Mouse (Mus musculus): ENCODE measurements around the gene Icam4. TPM values are rescaled to one million over a fixed set of nuclear protein-coding genes. Genes with fewer than 3 reads are reported as not detected.
"Not testable (repeated sequence)": the region's sequence is repeated elsewhere in the genome, so short reads cannot be mapped to it uniquely, and the experiment has no call there.

Icam4 gene
- polyA plus RNA-seq, 1 experiment: 1.8 TPM

- no peak for DNase-seq
- no peak for TF ChIP-seq CTCF (IDR thresholded peaks at IDR 0.05; ENCODE audit: insufficient read depth, low read length)
- TF ChIP-seq POLR2A (IDR thresholded peaks at IDR 0.05; ENCODE audit: borderline replicate concordance, extremely low read depth, low read depth, low read length): no peak
- Histone ChIP-seq H3K4me3 (replicated peaks; ENCODE audit: extremely low read depth, low read depth, low read length) (no peak overlapping the region), H3K4me1 (ENCODE audit: control insufficient read depth, insufficient read depth, low read length) (no peaks in the 10 kb centered on the region)
- 72% methylated on average over 3 of the region's 3 CpGs for WGBS
Measured at GRCm38 (mm10) chr9:21039779-21040178, 10.6 kb downstream of the Icam4 start.

DNA sequence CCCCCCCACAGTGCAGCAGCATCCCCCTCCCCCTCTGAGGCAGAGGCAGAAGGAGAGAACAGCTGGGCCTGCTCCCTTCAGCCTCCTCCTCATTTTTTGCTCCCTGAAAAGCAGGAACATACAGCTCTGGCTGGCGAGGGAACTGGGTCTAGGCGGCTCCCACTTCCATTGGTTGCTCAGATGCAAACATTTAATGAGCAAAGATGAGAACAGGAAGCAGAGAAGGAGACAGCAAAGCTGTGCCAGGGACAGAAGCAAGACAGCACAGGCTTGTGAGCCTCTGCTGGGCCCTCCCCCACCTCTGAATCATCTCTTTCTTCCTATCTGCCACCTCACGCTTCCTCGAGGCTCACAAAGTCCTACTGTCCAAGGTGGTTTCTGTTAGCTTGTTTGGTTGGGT, 12.1 kb downstream of the Icam4 start:
- no peak for DNase-seq
- no peak for TF ChIP-seq CTCF (IDR thresholded peaks at IDR 0.05; ENCODE audit: insufficient read depth, low read length)
- no peak for TF ChIP-seq POLR2A (IDR thresholded peaks at IDR 0.05; ENCODE audit: borderline replicate concordance, extremely low read depth, low read depth, low read length)
- WGBS: 51% methylated on average over 4 of the region's 4 CpGs
- H3K4me1 ChIP-seq (ENCODE audit: control insufficient read depth, insufficient read depth, low read length): no peaks in the 10 kb centered on the region
- H3K4me3 ChIP-seq (replicated peaks; ENCODE audit: extremely low read depth, low read depth, low read length): no peak overlapping the region

DNA sequence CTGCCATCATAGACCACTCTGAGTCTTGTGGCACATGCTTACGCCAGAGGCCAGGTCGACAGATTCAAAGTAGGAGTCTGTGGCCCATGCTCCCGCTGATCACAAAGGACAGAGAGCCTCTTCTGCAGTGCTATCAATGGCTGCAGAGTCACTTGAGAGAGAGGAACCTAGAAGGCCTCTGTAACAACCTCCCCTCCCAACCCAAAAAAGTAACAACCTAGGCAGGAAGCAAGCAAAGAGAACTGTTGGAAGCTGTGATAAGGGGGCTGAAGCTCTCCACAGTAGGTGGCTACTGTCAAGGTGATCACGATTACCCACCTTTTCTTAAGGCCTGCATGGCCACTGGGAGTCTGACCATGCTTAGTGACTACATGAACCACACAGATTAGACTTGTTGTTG, 14.4 kb downstream of the Icam4 start:
- Histone ChIP-seq H3K4me3 (replicated peaks; ENCODE audit: extremely low read depth, low read depth, low read length) (no peak overlapping the region), H3K4me1 (ENCODE audit: control insufficient read depth, insufficient read depth, low read length) (no peaks in the 10 kb centered on the region)
- no peak for DNase-seq
- WGBS: 80% methylated on average over 4 of the region's 4 CpGs
- TF ChIP-seq CTCF (IDR thresholded peaks at IDR 0.05; ENCODE audit: insufficient read depth, low read length) (no peak), POLR2A (IDR thresholded peaks at IDR 0.05; ENCODE audit: borderline replicate concordance, extremely low read depth, low read depth, low read length) (no peak)

DNA sequence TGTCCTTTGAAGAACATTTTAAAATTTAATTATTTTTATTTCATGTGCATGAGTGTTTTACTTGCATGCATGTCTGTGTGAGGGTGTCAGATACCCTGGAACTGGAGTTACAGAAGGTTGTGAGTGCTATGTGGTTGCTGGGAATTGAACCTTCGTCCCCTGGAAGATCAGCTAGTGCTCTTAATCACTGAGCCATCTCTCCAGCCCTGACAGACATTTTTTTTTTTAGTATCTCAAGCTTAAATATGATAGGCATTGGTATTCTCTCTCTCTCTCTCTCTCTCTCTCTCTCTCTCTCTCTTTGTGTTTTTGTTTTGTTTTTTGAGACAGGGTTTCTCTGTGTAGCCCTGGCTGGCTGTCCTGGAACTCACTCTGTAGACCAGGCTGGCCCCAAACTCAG, 15.6 kb downstream of the Icam4 start:
- H3K4me1 ChIP-seq (ENCODE audit: control insufficient read depth, insufficient read depth, low read length); H3K4me3 ChIP-seq (replicated peaks; ENCODE audit: extremely low read depth, low read depth, low read length); DNase-seq: not testable (repeated sequence)
- 52% methylated on average over 1 of the region's 1 CpGs for WGBS

DNA sequence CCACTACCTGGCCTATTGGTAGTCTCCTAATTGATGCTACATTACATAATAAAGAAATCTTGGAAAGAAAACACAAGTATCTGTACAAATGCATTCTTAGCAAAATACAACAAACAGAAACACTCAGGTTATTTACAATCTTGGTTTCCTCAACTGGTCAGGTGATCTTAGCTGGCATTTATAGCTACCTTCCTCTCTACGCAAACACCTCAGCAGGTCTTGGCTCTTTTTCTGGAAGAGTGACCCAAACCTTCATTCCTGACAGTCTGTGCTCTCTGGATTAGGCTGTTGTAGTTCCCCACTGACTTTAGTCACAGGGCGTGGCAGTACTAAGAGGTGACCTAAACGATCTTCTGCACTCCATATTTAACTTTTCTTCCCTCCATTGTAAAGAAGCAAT, 16.1 kb downstream of the Icam4 start:
- TF ChIP-seq CTCF (IDR thresholded peaks at IDR 0.05; ENCODE audit: insufficient read depth, low read length) (no peak), POLR2A (IDR thresholded peaks at IDR 0.05; ENCODE audit: borderline replicate concordance, extremely low read depth, low read depth, low read length) (no peak)

GRCm38 (mm10) chr9:21051578-21051977, 22.4 kb downstream of the Icam4 start:
- no peak overlapping the region for H3K4me3 ChIP-seq (replicated peaks; ENCODE audit: extremely low read depth, low read depth, low read length)
- no peaks in the 10 kb centered on the region for H3K4me1 ChIP-seq (ENCODE audit: control insufficient read depth, insufficient read depth, low read length)
- TF ChIP-seq POLR2A (IDR thresholded peaks at IDR 0.05; ENCODE audit: borderline replicate concordance, extremely low read depth, low read depth, low read length) (no peak), CTCF (IDR thresholded peaks at IDR 0.05; ENCODE audit: insufficient read depth, low read length) (no peak)
- WGBS: 59% methylated on average over 10 of the region's 10 CpGs
- no peak for DNase-seq

More for the DNA sequence above, 16.1 kb downstream of the Icam4 start:
- no peaks in the 10 kb centered on the region for H3K4me1 ChIP-seq (ENCODE audit: control insufficient read depth, insufficient read depth, low read length)
- H3K4me3 ChIP-seq (replicated peaks; ENCODE audit: extremely low read depth, low read depth, low read length): no peak overlapping the region
- DNase-seq: no peak
- 60% methylated on average over 3 of the region's 3 CpGs for WGBS

DNA sequence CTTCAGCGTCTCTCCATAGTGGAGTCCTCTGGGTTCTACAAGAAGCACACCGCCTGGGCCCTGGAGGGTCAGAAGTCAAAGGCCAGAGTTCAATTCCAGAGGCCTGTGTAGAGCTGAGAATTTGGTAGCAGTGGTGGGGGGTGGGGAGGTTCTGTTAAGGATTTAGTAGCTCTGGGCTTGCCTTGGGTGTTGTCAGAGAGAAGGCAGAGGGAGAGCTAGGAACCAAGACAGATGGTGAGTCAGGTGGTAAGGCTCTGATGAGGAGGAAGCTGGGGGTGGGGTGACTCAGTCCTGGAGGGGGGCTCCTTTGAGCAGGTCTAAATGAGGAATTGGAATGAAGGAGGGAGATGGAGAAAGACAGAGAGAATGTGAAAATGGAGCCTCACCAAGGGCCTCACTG, 33.8 kb downstream of the Icam4 start:
- DNase-seq: no peak
- Histone ChIP-seq H3K4me3 (replicated peaks; ENCODE audit: extremely low read depth, low read depth, low read length) (no peak overlapping the region), H3K4me1 (ENCODE audit: control insufficient read depth, insufficient read depth, low read length) (no peaks in the 10 kb centered on the region)
- TF ChIP-seq CTCF (IDR thresholded peaks at IDR 0.05; ENCODE audit: insufficient read depth, low read length): no peak
- TF ChIP-seq POLR2A (IDR thresholded peaks at IDR 0.05; ENCODE audit: borderline replicate concordance, extremely low read depth, low read depth, low read length): no peak
- 94% methylated on average over 2 of the region's 2 CpGs for WGBS

- Histone ChIP-seq H3K4me1 (ENCODE audit: control insufficient read depth, insufficient read depth, low read length) (no peaks in the 10 kb centered on the region), H3K4me3 (replicated peaks; ENCODE audit: extremely low read depth, low read depth, low read length) (no peak within 1 kb of the TSS)
- DNase-seq: no peak
- TF ChIP-seq CTCF (IDR thresholded peaks at IDR 0.05; ENCODE audit: insufficient read depth, low read length) (no peak), POLR2A (IDR thresholded peaks at IDR 0.05; ENCODE audit: borderline replicate concordance, extremely low read depth, low read depth, low read length) (no peak)
- WGBS: 82% methylated on average over 27 of the region's 27 CpGs
Measured at GRCm38 (mm10) chr9:21067006-21067684, 38.0 kb downstream of the Icam4 start, which contains the start of gene Zglp1. Gene Zglp1 (minus strand): TSS chr9:21067093.

- peaks cover 5% of the 10 kb centered on the region; the same call in 1 of the 2 replicates for H3K4me1 ChIP-seq (ENCODE audit: control insufficient read depth, insufficient read depth, low read length)
- no peak for TF ChIP-seq POLR2A (IDR thresholded peaks at IDR 0.05; ENCODE audit: borderline replicate concordance, extremely low read depth, low read depth, low read length)
- TF ChIP-seq CTCF (IDR thresholded peaks at IDR 0.05; ENCODE audit: insufficient read depth, low read length): no peak
- WGBS: 4% methylated on average over 4 of the region's 4 CpGs
- no peak for DNase-seq
- peak overlapping the region; percentile 77 for H3K4me3 ChIP-seq (replicated peaks; ENCODE audit: extremely low read depth, low read depth, low read length)
Measured at GRCm38 (mm10) chr9:21072641-21073040, 43.5 kb downstream of the Icam4 start.

DNA sequence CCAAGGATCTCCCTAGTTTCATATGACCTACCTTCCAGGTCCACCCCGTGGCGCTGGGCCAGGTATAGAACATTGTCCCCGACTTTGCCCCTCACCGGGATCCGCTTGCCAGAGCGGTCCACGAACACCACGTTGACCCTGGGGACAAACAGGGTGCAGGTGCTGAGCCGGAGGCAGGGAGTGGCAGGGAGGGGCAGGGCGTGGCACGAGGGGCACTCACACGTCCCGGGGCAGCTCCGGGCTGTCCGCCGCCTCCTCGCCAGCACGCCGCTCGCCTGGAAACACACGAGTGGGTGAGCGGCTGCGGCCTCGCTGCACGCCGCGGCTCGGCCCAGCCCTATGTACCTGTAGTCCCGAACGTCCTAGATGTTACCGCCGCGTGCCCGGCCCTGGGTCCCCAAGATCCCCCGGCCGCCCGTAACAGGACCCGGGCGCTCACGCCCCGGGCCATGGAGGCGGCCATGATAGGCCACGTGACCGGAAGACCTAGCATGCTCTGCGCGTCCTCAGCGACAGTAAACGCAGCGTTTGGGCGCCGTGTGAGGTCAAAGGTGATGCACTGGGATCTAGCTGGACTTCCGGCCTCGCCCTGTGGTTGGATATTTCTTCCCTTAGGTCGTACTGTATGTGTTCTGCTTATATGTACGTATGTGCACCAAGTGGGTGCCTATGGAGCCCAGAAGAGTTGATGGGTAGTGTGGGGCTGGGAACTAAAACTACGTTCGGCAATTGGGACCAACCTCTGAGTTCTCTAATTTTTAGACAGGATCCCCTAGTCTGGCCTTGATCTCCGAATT, 44.1 kb downstream of the Icam4 start, which contains the start of the genes Gm49373 and Fdx1l:
Gm49373 (minus strand) TSS at position 53 of the 797 bp plus-strand sequence.
Fdx1l (minus strand) TSS at position 571 of the 797 bp plus-strand sequence.
- peak; percentile 86 for DNase-seq
- peak within 1 kb of the TSS; percentile 77 for H3K4me3 ChIP-seq (replicated peaks; ENCODE audit: extremely low read depth, low read depth, low read length)
- peaks cover 5% of the 10 kb centered on the region; the same call in 1 of the 2 replicates for H3K4me1 ChIP-seq (ENCODE audit: control insufficient read depth, insufficient read depth, low read length)
- TF ChIP-seq POLR2A (IDR thresholded peaks at IDR 0.05; ENCODE audit: borderline replicate concordance, extremely low read depth, low read depth, low read length) (peak; percentile 84; the same call in 1 of the 2 replicates), CTCF (IDR thresholded peaks at IDR 0.05; ENCODE audit: insufficient read depth, low read length) (no peak)
- 2% methylated on average over 58 of the region's 58 CpGs for WGBS
